Mouse (Mus musculus) forelimb bud, embryonic 11.5 days (tissue): ENCODE measurements around the gene Rasal1.

Source experiments
- DNase-seq: peaks from one replicate; pipeline ENCODE4 v3.0.0-alpha.2; 2012; ENCODE audit warnings: low read depth, low spot score

Gene Rasal1

DNA sequence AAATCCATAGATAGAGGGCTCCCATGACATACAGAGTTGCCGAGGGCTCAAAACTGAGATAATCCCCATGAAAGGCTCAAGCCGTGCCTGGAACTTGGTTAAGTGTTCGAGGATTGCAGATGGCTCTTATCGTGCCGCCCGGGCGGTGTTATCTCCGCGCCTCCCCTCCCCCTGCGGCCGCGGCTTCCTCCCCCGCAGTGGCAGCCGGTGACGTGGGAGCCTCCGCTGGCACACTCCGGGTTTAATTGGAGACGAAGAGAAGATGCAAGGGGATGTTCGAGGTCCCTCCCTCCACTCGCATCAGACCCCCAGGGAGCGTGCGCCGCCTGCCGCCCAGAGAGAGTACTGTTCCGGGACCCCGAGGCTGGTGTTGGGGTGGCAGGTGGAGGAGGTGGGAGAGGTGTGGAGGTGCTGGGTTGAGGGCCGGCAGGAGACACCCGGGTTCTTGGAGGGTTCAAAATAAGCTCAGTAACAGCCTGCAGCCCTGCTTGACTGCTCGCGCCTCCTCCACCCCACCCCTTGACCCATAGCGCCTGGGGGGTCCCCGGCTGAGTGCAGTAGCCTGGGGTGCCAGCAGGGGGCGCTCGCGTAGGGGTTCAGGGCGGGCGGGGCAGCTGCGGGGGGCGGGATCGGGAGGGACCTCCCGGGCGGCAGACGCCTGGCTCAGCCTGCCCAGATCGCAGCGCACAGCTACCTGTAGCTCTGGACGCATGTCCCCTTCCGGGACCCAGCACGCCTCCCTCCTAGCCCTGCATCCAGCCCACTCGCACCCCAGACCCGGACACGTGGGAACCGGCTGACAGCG lies at the start of gene Rasal1:
Gene Rasal1, plus strand, starts transcription at position 244 of the 805 bp plus-strand sequence.
- no peak for DNase-seq

DNA sequence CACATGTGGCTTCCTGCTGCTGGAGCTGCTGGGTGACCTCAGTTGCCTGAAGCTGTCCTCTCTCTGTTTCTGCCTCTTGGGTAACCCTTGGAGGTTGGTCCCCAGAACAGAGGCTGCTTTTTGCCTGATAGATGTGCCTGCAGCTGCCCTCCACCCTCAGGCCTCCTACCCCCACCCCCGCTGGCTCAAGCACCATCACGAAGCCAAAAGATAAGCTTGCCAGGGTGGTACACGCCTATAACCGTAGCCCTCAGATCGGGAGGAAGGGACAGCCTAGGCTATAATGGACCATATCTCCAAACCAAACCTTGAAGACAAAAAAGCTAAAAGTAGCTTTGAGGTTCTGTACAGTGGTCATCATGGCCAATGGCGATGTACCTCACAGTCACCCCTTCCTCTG lies 49.0 kb upstream of the Rasal1 start:
- DNase-seq, result no peak

GRCm38 (mm10) chr5:120600946-120601668 lies 47.5 kb upstream of the Rasal1 start:
- DNase-seq, result no peak

- no peak for DNase-seq
Observed at GRCm38 (mm10) chr5:120602210-120602609, 46.4 kb upstream of the Rasal1 start.

DNA sequence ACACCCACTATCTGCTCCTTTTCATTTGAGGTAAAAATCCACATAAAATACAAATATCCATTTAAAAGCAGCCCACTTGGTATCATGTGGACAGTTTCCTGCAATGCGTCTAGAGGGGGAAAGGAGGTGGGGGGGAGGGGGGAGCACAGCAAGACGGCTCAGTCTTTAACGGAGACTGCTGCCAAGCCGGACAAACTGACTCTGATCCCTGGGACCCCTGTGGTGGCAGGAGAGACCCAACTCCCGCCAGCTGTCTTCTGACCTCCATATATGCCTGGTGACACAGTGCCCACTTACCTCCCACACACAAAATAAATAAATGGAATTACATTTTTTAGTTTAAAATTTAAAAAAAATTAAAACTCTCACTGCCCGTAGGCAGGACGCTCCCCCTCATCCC lies 45.1 kb upstream of the Rasal1 start:
- DNase-seq, result no peak

DNA sequence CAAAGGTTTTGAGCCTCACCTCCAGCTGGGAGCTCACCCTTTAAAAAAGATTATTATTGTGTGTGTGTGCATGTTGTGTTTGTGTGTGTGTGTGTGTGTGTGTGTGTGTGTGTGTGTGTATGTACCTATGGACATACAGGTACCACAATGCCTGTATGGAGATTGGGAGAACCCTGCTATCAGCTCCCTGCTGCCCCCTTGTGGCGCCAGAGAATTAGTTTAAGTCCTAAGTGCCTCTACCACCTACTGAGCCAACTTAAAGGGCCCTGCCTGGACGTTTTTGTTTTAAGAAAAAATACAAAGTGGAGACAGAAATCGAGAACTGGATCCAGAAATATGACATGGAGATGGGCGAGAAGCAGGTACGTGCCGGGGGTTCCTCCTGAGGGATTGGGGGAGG lies 43.8 kb upstream of the Rasal1 start:
- DNase-seq, result peak; percentile 85

GRCm38 (mm10) chr5:120605241-120605661 lies 43.4 kb upstream of the Rasal1 start:
- DNase-seq, result no peak

DNA sequence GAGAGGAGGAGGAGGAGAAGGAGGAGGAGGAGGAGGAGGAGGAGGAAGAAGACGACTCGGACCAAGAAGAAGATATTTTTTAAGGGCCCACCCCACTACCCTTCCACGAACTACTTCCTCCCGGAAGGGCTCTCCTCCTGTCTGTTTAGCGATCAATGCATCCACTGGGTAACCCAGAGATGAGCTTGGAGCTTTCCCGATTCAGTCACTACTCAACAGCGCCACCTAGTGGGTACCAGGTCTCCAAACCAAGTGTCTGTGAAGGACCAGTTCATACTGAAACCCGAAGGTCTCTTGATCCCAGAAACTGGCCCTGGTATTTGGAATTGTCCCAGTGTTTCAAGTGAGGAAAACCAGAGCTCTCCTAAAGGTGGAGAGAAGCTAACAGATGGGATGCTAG lies 42.9 kb upstream of the Rasal1 start:
- DNase-seq, result peak; percentile 95

GRCm38 (mm10) chr5:120606590-120607200 lies 41.9 kb upstream of the Rasal1 start:
- no peak for DNase-seq

- DNase-seq, result no peak
Observed at GRCm38 (mm10) chr5:120607335-120607734, 41.3 kb upstream of the Rasal1 start.

GRCm38 (mm10) chr5:120609246-120609775 lies 39.3 kb upstream of the Rasal1 start:
- DNase-seq, result no peak

DNA sequence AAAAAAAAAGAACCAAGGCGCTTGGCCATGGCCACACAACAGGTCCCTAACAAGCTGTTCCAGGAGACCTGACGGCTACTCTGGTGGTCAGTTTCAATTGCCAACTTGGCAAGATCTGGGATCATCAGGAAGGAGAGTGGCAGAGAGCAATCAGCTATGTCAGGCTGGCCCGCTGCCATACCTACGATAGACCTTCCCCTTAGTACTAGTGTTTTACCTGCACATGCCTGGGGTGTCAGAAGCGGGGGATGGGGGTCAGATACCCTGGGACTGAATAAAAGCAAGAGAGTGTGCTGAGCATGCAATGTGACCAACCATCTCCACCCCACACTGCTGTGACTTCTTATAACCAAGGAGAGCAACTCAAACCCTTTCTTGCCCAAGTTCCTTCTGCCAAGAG lies 37.7 kb upstream of the Rasal1 start:
- DNase-seq, result no peak

DNA sequence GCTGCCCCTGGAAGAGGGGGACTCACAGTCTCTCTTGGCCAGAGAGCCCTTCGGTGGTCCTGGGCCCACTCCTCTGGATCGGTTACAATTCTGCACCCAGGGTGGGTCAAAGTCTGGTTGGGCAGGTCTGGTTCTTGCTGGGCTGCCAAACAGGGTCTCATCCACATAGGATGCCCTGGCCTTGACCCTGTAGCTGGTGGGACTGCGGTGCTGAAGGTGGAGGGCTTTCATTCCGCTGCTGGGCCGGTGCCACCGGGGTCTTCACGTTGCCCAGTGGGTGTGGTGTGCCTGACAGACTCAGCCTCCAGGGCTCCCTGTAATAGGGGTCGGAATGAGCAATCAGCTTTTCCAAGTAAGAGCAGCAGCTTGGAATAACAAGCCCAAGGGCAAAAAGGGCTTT lies 37.2 kb upstream of the Rasal1 start:
- no peak for DNase-seq

GRCm38 (mm10) chr5:120612442-120612821 lies 36.2 kb upstream of the Rasal1 start, which contains the start of the genes Rita1 and Ddx54:
Gene Rita1 (minus strand): TSS chr5:120612589.
Gene Ddx54 (plus strand): TSS chr5:120612739.
- peak; percentile 97 for DNase-seq

GRCm38 (mm10) chr5:120612822-120613604 lies 35.6 kb upstream of the Rasal1 start:
- DNase-seq, result peak; percentile 100

GRCm38 (mm10) chr5:120615903-120616302 lies 32.7 kb upstream of the Rasal1 start:
- DNase-seq, result peak; percentile 48

DNA sequence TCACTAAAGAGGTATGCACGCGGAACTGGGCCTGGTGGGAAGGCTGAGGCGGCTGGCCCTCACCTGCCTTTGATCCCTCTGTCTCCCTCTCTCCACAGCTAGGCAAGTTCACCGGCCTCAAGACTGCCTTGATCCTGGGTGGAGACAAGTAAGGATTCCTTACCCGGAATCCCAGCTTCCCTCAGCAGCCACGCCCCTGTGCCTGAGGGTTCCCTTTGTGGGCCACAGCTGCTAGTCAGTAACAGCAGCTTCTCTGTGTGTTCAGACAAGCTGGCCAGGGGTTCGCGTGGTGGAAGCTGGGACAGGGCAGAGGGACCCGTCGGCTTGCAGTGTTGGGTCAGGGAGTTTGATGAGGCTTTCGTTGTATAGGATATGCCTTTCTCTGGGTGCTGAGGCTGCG lies 29.8 kb upstream of the Rasal1 start:
- DNase-seq, result no peak

DNA sequence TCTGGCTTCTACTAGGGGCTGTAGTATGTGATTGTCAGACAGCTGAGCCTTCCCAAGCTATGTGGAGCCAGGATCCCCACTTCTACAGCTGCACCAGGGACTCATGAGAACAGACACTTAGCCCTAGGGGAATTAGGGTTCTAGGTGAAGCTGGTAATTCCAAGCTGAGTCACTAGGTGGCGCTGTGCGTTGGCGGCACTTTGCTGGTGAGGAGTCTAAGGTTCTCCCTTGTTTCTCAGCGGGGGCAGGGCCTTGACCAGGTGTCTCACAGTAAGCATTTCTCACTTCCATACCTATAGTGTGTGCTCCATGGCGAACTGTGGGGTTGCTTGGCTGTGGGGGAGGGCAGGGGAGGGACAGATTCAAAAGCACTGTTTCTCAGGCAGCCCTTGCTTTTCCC lies 29.4 kb upstream of the Rasal1 start:
- peak; percentile 57 for DNase-seq

DNA sequence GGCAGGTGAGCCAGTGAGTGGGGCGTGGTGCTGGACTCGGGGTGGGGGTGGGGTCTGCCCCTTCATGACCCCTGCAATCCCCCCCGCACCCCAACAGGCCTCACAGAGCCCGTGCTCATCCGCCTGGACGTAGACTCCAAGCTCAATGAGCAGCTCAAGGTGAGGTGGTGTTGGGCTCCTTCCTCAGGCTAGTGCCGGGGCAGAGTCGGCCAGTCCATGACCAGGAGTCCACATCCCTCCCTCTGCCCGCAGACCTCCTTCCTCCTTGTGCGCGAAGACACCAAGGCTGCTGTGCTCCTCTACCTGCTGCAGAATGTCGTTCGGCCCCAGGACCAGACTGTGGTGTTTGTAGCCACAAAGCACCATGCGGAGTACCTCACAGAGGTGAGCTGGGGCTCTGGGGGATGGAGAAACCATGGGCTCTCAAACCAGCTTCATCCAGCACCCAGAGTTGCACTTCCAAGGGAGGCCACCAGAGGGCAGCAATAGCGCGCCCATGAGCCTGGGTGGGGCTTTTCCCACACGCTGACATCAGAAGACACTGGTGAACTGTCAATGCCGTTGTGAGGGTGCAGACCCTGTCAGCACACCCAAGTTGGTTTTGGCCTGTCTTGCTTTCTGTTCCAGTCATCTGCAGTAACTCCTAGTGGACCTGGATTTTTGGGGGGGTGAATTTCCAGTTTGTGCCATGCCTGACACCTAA lies 28.1 kb upstream of the Rasal1 start:
- DNase-seq, result peak; percentile 68

DNA sequence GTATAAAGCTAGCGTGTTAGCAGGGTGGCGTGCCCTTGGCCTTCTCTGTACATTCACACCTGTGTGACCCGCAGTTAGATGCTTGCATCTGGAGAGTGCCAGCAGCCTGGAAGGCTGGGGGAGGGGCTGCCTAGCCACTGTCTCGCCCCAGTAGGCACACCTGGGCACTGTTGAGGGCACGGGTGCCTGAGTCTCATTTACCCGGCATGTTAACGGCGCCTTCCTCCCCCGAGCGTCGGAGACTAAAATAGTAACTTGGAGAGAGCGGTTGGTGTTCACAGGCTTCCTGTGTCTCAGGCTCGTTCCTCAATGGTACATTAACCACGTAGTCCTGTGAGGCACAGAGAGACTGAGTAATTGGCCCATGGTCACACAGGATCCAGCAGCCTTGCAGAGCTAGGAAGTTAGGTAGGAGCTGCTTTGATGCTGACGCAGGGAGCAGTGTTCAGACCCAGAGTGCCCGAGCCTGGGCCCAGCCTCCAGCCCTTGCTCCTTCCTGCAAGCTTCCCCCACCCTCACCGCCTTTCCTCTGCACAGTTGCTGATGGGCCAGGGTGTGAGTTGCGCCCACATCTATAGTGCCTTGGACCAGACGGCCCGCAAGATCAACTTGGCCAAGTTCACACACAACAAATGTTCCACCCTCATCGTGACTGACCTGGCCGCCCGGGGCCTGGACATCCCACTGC lies 27.4 kb upstream of the Rasal1 start:
- no peak for DNase-seq
